Mouse (Mus musculus) olfactory bulb, adult 2 months (tissue): ENCODE measurements at regions not wholly inside any gene's neighbourhood (a gene's known extent, or its start where the extent isn't known, plus 50 kb on each side); places are given as distances from the start of the nearest gene placed in this dataset.

Source experiments
- CTCF ChIP-seq: fragments of 200-500 bp; IDR thresholded peaks from 2 replicates; pipeline ENCODE4 v1.5.1; 2012; ENCODE audit warnings: low read depth, mild to moderate bottlenecking, low read length, moderate library complexity; ENCODE audit not compliant: insufficient read depth
- POLR2A ChIP-seq: fragments of 200-500 bp; IDR thresholded peaks from 2 replicates; pipeline ENCODE4 v1.6.1; 2012; ENCODE audit warnings: mild to moderate bottlenecking, low read depth, low read length, moderate library complexity; ENCODE audit not compliant: insufficient read depth

DNA sequence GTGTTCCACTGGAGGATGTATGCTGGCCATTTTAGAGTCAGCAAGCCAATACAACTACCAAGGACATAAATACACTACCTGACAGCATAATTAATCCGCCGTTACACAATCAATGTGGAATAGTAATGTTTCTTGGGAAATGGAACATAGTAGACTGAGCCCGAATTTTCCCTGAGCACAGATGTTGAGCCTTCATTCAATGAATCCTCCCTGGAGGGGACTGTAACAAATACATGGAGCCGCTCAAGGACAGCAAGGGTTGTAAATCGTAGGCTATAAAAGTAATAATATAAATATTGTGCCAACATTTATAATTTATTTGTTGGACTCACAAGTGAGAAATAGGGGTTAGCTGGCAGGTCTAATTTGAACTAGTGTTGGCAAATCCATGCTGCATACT, 1041.4 kb downstream of the Mat2b start:
- TF ChIP-seq CTCF (no peak), POLR2A (no peak)
